Mouse (Mus musculus) heart, embryonic 16.5 days (tissue): Measurements from ENCODE around the gene Smyd3. TPM values are rescaled to one million over a fixed set of nuclear protein-coding genes. Genes with fewer than 3 reads are reported as not detected.

Experiments
- ATAC-seq: fragments of 200-750 bp; cut with Nextera tagmentation; replicated peaks from 2 replicates; pipeline ENCODE4 v1.8.0; 2017; ENCODE audit warnings: moderate number of reproducible peaks; ENCODE audit not compliant: insufficient read depth, low FRiP score; ENCODE audit errors: extremely low read depth
- H3K27ac ChIP-seq: fragments of 300-500 bp; sonication (generic); 2 replicates; pipeline ENCODE4 v1.5.1; 2014; ENCODE audit warnings: mild to moderate bottlenecking, low read length, control low read depth, moderate library complexity
- H3K27me3 ChIP-seq: fragments of 300-500 bp; sonication (generic); 2 replicates; pipeline ENCODE4 v1.6.1; 2014; ENCODE audit warnings: low read length, mixed read lengths; ENCODE audit not compliant: control insufficient read depth, insufficient read depth
- H3K36me3 ChIP-seq: fragments of 300-500 bp; sonication (generic); 2 replicates; pipeline ENCODE4 v1.6.1; 2014; ENCODE audit not compliant: control insufficient read depth, insufficient read depth
- H3K4me1 ChIP-seq: fragments of 300-500 bp; sonication (generic); 2 replicates; pipeline ENCODE4 v1.6.1; 2014; ENCODE audit warnings: low read length, mixed read lengths; ENCODE audit not compliant: control insufficient read depth, insufficient read depth
- H3K4me2 ChIP-seq: fragments of 300-500 bp; sonication (generic); 2 replicates; pipeline ENCODE4 v1.6.1; 2014; ENCODE audit warnings: low read depth, mild to moderate bottlenecking, control low read depth, low read length
- H3K4me3 ChIP-seq: fragments of 300-500 bp; sonication (generic); 2 replicates; pipeline ENCODE4 v1.5.1; 2014; ENCODE audit warnings: mild to moderate bottlenecking, control low read depth, low read length
- H3K9ac ChIP-seq: fragments of 300-500 bp; sonication (generic); 2 replicates; pipeline ENCODE4 v1.6.1; 2014; ENCODE audit warnings: low read length, control low read depth
- H3K9me3 ChIP-seq: fragments of 300-500 bp; sonication (generic); replicated peaks from 2 replicates; pipeline ENCODE4 v1.6.1; 2016; ENCODE audit warnings: low read length; ENCODE audit not compliant: control insufficient read depth
- WGBS: fragments of 180-500 bp; shearing (Covaris S2); extraction: QIAGEN DNeasy Blood & Tissue Kit; methylation state at CpG from one replicate; pipeline ENCODE4 v1.1.7; 2014; 5-methylcytosine and 5-hydroxymethylcytosine counted together
- polyA plus RNA-seq: library from polyadenylated mRNA; unstranded; fragments of >200 nt; fragmentation: Nextera tagmentation; extraction: Ambion mirVana; gene quantifications from 2 replicates; pipeline ENCODE4 v1.2.1, GENCODE M21; 2015

Gene Smyd3
- polyA plus RNA-seq, 1 experiment from 2014 or later = 13.3 TPM

DNA sequence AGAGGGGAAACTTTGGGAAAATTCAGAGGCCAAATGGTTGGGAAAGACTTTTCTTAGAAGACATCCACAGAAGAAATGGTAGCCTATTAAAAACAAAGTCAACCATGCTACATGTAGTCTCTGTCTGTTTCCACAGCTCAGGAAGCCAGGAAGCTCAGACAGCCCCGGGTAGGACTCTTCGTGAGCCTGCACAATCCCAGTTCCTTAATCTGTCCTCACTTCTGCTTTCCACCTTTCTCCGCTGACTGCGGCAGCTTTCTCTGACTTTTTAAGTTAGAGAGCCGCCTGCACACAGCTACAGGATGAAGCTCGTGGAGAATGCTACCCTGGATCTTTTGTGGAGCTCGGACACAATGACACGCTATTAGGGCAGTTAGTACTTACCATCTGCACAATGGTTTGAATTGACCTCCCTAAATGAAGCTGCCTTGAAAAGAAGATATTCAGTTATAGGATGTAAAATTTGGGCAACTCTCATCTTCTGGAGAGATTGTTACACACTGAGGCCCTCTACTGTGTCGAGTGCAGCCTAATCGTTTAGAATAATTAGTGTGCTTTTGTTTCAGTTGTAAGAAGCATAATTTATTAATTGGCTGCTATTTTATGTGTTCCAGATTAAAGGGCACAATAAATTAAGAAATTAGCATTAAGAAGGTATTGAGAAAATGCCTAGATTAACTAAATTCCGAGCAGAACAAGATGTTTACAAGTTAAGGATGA lies 444.7 kb downstream of the Smyd3 start:
- Histone ChIP-seq H3K27ac (no peak overlapping the region), H3K36me3 (no peaks in the 10 kb centered on the region), H3K9me3 (no peaks in the 10 kb centered on the region), H3K4me3 (no peak overlapping the region), H3K27me3 (no peaks in the 10 kb centered on the region), H3K4me2 (no peak overlapping the region), H3K9ac (no peak overlapping the region), H3K4me1 (no peaks in the 10 kb centered on the region)
- no peak for ATAC-seq
- WGBS = 63% methylated on average over 11 of the region's 11 CpGs

DNA sequence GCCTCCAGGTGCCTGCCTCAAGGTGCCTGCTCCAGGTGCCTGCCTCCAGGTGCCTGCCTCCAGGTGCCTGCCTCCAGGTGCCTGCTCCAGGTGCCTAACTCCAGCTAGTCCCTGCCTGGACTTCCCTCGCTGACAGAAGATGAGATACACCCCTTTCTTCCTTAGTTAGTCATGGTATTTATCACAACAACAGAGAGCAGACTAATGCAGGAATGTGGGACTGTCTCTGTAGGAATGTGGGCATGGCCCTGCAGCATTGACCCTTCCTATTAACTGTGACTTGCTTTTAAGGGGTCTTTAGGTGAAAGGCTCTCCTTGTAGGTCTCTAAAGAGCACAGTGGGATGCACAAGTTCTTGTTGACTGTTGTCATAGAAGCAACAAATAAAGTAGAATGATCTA lies 445.4 kb downstream of the Smyd3 start:
- Histone ChIP-seq H3K9me3 (no peaks in the 10 kb centered on the region), H3K36me3 (no peaks in the 10 kb centered on the region), H3K27me3 (no peaks in the 10 kb centered on the region), H3K4me1 (no peaks in the 10 kb centered on the region), H3K4me2 (no peak overlapping the region), H3K27ac (no peak overlapping the region), H3K4me3 (no peak overlapping the region), H3K9ac (no peak overlapping the region)
- no peak for ATAC-seq
- 37% methylated on average over 1 of the region's 1 CpGs for WGBS

DNA sequence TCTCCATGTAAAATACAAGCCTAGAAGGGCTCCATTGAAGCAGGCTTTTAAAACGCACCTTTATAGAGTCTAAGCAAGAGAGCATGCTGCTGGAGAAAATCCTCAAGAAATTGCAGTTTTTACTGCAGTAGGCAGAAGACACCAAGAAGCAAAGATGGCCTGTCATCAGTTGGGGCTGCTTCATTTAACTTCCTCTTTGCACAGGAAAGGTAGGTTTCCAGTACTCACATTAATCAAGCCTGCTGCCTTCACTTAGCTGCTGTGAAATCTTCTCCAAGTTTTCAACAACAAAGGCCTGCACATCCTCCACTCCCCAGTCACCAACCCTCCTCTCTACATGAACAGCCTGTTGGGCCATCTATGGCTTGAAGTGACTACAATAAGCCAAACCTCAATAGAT lies 448.9 kb downstream of the Smyd3 start:
- Histone ChIP-seq H3K27me3 (no peaks in the 10 kb centered on the region), H3K4me2 (no peak overlapping the region), H3K9ac (no peak overlapping the region), H3K4me3 (no peak overlapping the region), H3K27ac (no peak overlapping the region), H3K36me3 (no peaks in the 10 kb centered on the region), H3K9me3 (no peaks in the 10 kb centered on the region), H3K4me1 (no peaks in the 10 kb centered on the region)
- ATAC-seq = no peak
- WGBS = 83% methylated on average over 1 of the region's 1 CpGs

DNA sequence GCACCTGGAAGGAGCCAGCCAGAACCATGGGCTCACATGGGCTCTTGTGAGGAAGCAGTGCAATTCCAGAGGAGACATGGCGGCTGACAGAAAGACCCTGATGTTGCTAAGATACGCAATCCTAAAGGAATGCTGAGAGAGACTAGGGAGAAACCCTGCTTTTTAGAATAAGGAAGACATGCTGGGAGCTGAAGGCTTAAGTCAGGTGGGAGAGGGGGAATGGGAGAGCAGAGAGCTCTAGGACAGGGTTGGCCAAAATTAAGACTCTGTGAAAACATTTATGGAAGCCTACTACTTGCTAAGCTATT lies 452.6 kb downstream of the Smyd3 start:
- no peak for ATAC-seq
- no peak overlapping the region for H3K4me3 ChIP-seq
- no peak overlapping the region for H3K4me2 ChIP-seq
- no peaks in the 10 kb centered on the region for H3K9me3 ChIP-seq
- H3K27me3 ChIP-seq = no peaks in the 10 kb centered on the region
- no peak overlapping the region for H3K27ac ChIP-seq
- peaks cover 29% of the 10 kb centered on the region for H3K4me1 ChIP-seq
- H3K36me3 ChIP-seq = no peaks in the 10 kb centered on the region
- WGBS = 94% methylated on average over 2 of the region's 2 CpGs
- no peak overlapping the region for H3K9ac ChIP-seq

DNA sequence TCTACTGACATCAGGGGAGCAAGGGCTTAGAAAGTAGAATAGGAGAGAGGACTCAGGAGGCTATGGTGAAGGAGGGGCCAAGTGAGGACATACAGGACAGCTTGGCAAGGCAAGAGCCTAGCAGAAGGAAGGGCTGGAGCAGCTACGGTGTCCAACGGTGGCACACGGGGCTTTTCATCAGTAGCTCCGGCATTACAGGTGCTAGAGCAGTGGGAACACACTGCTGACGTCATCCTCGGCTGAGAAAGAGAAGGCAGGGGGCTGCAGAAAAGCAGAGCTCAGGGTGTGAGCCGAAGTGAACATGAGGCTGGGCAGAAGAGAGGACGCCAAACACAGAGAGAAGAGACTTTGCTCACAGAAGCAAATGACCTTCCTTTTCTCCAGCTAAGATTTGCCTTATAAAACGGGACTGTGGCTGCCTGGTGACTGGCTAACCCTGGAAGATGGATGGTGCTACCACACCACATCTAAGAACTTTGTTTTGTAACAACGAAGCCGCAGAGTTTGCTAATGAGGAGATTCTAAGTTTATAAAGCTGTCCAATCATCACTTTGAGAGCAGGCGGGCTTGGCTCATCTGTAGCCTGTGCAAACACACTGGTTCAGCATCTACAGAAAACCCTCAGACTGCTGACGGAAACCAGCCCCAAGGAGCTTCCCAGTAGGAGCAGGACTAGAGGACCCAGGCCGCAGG lies 453.1 kb downstream of the Smyd3 start:
- Histone ChIP-seq H3K27me3 (no peaks in the 10 kb centered on the region), H3K36me3 (no peaks in the 10 kb centered on the region), H3K9ac (no peak overlapping the region), H3K9me3 (no peaks in the 10 kb centered on the region), H3K4me3 (no peak overlapping the region), H3K4me1 (peaks cover 32% of the 10 kb centered on the region), H3K27ac (no peak overlapping the region), H3K4me2 (no peak overlapping the region)
- 71% methylated on average over 14 of the region's 14 CpGs for WGBS
- no peak for ATAC-seq

DNA sequence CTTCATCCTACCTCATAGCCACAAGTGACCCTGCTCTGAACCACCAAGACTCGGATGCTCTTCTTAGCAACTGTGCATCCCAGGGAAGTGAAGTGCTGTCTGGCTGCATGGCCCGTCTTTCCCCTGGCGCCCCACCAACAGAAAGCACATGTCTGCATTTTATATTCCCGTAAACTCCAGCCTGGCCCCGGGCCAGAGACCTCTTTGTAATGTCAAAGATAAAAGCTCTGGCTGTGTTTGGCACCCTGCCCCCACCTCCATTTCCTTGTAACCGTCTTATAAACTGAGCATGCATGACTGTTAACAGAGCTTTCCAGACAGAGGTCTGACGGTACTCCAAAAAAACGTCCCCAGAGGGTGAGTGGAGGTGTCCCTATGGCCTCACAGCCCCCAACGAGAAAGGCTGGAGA lies 456.1 kb downstream of the Smyd3 start:
- Histone ChIP-seq H3K4me3 (no peak overlapping the region), H3K27me3 (no peaks in the 10 kb centered on the region), H3K4me1 (peaks cover 32% of the 10 kb centered on the region), H3K9me3 (no peaks in the 10 kb centered on the region), H3K4me2 (peak overlapping the region; percentile 41), H3K9ac (no peak overlapping the region), H3K36me3 (no peaks in the 10 kb centered on the region), H3K27ac (peak overlapping the region; percentile 77)
- 8% methylated on average over 9 of the region's 9 CpGs for WGBS
- peak; percentile 86 for ATAC-seq

DNA sequence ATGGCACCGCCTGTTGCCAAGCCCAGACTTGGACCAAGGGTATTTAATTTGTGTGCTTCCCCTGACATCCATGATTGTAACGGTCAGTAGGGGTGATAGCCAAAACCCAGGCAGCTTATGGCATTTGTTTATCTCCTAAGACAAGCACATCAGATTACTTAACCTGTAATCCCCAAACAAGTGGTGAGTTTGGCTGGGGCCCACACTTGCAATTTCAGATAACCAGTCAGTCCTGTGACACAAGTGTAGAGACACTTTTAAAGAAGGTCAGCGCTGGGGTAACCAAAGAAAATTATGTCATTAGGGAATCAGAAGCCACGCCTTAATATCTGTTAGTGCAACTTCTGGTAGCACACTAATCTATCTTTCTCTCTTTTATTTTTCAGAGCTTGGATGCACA lies 456.8 kb downstream of the Smyd3 start:
- peak overlapping the region; percentile 59 for H3K27ac ChIP-seq
- H3K9me3 ChIP-seq = no peaks in the 10 kb centered on the region
- H3K4me3 ChIP-seq = no peak overlapping the region
- no peak for ATAC-seq
- H3K9ac ChIP-seq = no peak overlapping the region
- H3K36me3 ChIP-seq = no peaks in the 10 kb centered on the region
- 41% methylated on average over 4 of the region's 4 CpGs for WGBS
- H3K4me2 ChIP-seq = no peak overlapping the region
- no peaks in the 10 kb centered on the region for H3K27me3 ChIP-seq
- peaks cover 32% of the 10 kb centered on the region for H3K4me1 ChIP-seq

DNA sequence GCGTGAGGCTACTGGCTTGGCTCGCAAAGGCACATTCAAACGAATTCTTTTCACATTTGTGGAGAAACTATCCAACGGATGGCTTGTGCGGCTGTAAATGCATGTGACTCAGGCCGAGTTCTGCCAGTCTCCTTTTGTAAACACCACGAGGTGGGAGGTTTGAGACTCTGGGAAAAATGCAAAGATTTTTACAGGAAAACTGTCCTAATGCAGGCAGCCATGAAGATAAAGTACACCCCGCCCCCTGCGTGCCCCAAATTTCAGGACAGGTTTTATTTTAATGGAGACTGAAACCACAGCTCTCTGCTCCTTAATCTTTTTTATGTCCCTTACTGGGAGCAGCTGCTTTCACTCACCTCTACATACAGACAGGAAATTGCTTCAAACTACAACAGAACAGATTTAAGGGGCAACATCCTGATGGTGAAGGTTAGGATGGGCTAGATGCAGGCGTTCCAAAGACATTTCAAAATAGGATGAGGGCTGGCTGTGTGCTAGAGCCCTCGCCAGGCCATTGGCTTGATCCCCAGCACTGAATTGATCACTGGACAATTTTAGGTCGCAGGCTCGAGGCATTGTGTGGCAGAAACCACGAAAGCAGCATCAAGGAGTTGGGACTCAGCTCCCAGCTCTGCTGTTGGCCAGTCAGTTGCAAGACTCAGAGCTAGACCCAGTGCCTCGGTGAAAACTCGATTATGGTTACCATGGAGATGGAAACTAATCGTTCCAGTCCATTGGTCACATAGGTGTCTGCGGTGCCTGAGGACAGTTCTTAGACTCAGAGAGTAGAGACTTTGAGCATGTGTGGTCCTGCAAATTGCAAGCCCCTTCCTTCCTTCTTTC lies 457.5 kb downstream of the Smyd3 start:
- Histone ChIP-seq H3K27me3 (no peaks in the 10 kb centered on the region), H3K9me3 (no peaks in the 10 kb centered on the region), H3K27ac (peak overlapping the region; percentile 50), H3K4me3 (no peak overlapping the region), H3K4me1 (peaks cover 32% of the 10 kb centered on the region), H3K36me3 (no peaks in the 10 kb centered on the region), H3K9ac (no peak overlapping the region), H3K4me2 (no peak overlapping the region)
- no peak for ATAC-seq
- WGBS = 60% methylated on average over 18 of the region's 18 CpGs
